Mouse (Mus musculus): ENCODE data around the gene Synpr.
A peak's percentile ranks its signal among the peaks of the same experiment; 100 is the strongest.
"Not testable (repeated sequence)": the region's sequence is repeated elsewhere in the genome, so short reads cannot be mapped to it uniquely, and the experiment has no call there.

The Synpr gene

DNA sequence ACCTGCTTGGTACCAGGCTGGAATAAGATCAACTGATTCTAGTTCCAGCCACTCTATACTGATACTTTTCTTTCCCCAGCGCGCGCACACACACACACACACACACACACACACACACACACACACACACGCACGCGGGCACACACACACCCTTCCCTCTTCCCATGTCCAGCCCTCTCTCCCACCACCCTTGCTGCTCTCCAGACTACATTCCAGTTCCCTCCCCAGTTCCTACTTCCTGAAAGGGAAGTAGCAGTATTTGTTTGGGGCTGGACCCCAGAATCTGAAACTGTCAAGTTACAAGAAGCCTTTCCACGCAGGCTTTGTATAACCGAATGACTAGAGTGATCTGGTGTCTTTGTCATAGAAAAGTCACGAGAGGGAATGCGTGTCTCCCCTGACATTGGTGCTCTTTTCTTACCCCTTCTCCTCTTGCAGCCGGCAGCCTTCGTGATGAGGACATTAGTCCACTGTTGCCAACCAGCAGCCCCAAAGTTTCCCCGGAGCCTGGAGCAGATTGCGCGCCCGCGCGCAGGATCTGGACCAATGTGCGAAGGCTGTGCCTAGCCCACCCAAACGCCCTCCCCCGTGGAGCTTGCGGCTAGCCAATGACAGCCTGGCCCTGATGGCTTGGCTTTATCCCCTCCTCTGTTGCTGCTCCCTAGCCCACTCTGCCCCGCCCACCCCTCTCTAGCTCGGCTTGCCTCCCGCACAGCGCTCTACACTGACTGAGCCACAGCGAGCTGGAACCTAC lies at the start of gene Synpr:
Synpr (plus strand) TSS at position 690 of the 754 bp plus-strand sequence.
- peak; percentile 93 for ATAC-seq (ENCODE audit: low TSS enrichment)

GRCm38 (mm10) chr14:13236929-13237328 lies 47.7 kb upstream of the Synpr start:
- ATAC-seq (ENCODE audit: low TSS enrichment) = peak; percentile 38; the same call in 1 of the 2 replicates

- no peak for ATAC-seq (ENCODE audit: low TSS enrichment)
These were observed 37.1 kb upstream of the Synpr start for GRCm38 (mm10) chr14:13247431-13247830.

DNA sequence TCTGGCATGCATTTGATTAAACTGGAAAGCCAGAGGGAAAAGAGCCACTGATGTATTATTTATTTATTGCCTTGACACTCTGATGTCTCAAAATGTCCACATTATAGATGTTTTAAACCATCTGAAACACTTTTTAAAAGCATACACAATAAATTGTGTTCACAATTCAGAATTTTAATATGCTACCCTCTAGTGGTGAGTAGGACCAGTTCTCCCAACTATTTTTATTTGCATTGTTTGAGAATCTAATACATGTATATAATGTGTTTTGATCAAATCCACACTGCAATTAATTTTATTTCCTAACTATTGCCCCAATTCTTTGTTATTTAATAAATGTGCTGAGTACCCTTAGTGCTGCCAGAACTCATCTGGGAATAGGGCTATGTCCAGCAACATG lies 35.2 kb upstream of the Synpr start:
- ATAC-seq (ENCODE audit: low TSS enrichment) = no peak

GRCm38 (mm10) chr14:13252594-13252993 lies 32.0 kb upstream of the Synpr start:
- no peak for ATAC-seq (ENCODE audit: low TSS enrichment)

- not testable (repeated sequence) for ATAC-seq (ENCODE audit: low TSS enrichment)
These were observed 29.8 kb upstream of the Synpr start for GRCm38 (mm10) chr14:13254741-13255140.

GRCm38 (mm10) chr14:13262406-13262805 lies 22.2 kb upstream of the Synpr start:
- ATAC-seq (ENCODE audit: low TSS enrichment) = peak; percentile 65

DNA sequence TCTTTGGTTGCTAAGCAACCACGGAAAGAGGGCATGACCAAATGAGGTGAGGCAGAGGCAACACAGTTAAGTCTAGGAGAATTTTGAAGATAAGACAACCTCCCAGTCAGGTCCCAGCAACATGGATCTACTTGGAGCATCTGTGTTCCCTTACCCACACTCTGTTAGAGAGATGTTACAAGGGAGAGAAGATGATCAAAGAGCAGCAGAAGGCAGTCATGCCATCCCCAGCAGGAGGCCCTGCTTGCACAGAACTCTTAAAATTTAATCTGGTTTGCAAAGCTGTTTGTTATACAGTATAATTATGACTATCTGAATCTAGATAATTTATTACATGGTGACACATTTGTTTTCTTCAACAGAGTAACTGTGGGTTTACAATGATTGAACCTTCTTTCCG lies 18.2 kb upstream of the Synpr start:
- ATAC-seq (ENCODE audit: low TSS enrichment) = no peak

DNA sequence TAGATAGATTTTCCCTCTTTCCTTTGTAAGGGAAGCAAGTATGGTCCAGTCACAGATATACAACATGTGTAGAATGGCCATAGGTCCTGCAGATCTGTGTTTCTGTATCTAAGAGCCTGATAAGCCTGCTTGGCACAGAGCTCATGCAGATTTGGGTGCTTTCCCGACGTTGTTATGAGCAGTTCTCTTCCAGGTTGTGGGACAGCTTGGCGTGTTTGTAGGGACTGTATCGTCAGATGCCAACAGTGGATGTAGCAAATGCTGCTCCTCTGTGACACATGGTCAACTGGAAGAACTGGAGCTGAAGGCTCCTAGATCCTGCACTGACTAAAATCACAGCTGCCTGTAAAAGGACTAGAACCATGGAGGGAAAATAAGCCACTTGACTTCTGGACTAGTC lies 17.4 kb upstream of the Synpr start:
- ATAC-seq (ENCODE audit: low TSS enrichment) = no peak

DNA sequence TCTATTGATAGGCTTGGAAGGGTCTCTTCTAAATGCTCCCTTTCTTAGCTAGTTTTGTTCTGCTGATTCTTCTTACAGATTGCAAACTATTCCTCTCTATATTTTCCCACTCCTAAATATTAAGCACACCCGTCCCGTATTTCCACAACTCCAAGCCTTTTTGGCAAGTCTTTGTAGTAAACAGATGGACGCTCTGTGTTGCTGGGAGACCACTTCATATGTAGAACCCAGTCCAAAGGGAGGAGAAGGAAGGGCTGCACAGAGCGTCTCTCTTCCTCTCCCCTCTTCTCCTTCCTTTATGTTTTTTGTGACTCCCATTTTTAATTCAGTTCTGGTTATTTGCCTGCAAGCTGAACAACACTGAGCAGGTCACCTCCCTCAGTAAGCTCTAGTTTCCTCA lies 1.4 kb upstream of the Synpr start:
- no peak for ATAC-seq (ENCODE audit: low TSS enrichment)

DNA sequence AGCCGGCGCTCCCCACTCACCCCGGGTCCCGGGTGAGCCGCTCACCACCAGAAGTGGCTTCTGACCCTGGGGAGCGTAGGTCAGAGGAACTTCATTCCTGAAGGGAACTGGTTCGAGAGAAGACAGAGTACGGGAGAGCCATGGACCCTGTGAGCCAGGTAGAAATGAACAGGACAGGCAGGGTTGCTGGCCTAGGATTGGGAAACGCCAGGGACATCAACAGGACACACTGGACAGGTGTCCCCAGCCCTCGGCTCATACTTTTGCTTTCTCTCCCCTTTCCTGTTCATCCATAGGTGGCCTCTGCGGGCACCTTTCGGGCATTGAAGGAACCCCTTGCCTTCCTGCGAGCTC lies 242 bp downstream of the Synpr start:
- peak; percentile 13; the same call in 1 of the 2 replicates for ATAC-seq (ENCODE audit: low TSS enrichment)

DNA sequence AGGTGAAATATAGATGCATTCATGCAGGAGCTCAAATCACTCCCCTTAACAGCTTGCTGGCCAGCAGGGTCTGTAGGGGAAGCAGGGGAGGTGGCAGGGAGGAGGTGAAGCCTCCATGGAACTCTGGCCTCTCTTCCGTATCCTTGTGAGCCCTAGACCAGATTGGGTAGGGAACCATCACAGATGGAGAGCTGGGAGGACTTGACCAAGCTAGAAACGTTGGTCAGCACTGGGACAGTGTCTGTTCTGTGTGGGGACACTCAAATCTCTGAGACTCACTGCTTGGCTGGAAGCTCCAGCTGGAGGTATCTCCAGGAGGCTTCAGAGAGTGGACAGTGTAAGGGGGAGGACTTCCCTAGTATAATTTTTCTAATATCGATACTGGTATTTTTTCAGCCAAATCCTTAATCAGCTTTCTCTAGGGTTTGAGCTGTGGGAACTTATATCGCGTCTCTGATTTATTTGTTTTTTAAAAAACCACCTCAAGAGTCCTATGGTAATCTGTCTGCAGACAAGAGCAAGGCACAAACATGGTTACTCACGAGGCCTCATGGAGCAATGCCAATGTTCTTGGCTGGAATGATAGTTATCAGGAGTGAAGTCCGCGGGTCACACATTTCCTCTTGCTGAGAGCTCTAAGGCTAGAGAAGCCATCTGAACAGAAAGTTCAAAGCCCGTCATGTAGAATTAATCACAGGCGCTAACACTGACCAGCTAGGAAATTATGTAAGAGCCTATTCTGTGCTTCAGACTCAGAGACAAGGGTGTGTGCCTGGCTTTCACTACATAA lies 956 bp downstream of the Synpr start:
- no peak for ATAC-seq (ENCODE audit: low TSS enrichment)

- ATAC-seq (ENCODE audit: low TSS enrichment) = no peak
These were observed 9.6 kb downstream of the Synpr start for GRCm38 (mm10) chr14:13294200-13294599.

DNA sequence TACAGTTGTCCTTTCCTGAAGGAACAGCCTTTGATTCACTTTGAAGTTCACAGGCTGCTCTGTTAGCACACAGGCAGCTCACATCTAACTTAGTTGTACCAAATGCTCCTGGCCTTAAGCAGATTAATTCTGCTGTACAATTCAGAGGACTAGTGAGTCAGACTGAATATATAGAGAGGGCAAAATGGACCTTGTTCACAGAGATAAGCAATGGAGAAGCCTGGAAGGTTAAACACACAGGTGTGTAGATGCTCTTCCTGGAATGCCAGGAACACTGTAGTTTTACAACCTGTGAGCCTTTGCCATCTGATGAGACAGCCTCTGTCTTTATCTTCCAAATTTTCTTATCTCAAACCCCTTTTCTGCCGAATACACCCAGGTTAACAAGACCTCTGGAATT lies 29.7 kb downstream of the Synpr start:
- ATAC-seq (ENCODE audit: low TSS enrichment) = no peak

GRCm38 (mm10) chr14:13328461-13328860 lies 43.9 kb downstream of the Synpr start:
- no peak for ATAC-seq (ENCODE audit: low TSS enrichment)

DNA sequence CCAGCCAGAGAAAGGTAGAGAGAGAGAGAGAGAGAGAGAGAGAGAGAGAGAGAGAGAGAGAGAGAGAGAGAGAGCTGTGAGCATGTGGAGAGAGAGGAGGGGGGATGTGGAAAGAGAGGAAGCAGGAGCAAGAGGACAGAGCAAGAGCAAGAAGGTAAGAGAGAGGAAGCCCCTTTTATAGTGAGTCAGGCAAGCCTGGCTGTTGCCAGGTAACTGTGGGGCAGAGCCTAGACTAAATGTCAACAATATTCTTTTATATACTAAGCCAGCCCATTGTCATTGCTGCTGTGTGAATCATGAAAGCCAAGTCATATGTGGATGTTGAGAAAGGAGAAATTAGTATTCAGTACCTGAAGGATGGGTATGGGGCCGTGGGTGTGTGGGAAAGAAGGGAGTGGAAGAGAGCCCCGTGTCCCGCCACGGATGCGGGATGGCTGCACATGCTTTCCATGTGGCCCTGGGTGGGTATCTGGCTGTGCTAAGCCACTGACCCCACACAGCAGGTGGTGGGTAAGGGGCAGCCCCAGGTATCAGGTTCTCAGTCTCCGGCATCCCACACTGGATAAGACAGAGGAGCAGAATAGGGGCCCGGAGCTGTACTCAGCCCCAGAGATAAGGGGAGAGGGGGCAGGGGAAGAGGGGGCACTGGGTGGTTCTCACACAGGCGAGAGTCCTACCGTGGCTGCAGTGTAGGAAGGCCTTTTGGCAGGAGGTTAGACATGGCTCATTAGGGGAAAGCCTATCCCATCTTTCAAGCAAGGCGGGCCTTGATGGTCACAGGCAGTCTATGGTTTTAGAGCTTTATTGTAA lies 48.1 kb downstream of the Synpr start:
- no peak for ATAC-seq (ENCODE audit: low TSS enrichment)

DNA sequence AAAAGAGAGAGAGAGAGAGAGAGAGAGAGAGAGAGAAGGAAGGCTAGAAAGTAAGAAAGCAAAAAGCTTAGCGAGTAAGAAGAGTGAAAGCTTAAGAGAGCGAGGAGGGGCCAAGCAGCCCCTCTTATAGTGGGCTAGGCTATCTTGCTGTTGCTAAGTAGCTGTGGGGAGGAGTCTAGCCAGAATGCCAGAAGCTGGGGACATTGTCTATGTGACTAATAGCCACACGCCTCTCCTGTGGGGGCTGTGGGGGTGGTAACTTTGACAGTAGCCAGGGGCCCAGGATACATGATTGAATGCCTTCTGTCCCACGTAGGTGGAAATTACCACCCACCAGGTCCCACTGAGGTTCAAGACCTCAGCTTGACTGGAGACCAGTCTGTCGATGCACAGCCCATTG lies 48.8 kb downstream of the Synpr start:
- no peak for ATAC-seq (ENCODE audit: low TSS enrichment)

GRCm38 (mm10) chr14:13336162-13336561 lies 51.6 kb downstream of the Synpr start:
- peak; percentile 89 for ATAC-seq (ENCODE audit: low TSS enrichment)

DNA sequence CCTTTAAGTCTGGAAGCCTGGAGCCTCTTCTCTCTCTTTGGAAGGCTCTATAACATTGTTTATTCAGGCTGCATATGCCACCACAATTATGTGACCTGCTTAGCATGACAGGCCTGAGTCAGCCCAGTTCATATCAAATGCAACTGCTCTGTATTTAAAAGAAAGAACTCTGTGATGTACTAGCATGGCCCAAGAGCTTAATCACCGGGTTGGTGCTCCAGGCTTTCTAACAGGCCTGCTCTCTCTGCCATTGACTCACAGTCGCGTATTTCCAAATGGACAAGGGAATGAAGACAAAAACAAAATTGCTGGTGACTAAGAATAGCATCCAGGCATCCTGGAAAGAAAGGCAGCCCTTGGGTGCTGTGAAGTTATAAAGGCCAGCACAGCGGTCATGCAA lies 56.1 kb downstream of the Synpr start:
- no peak for ATAC-seq (ENCODE audit: low TSS enrichment)

DNA sequence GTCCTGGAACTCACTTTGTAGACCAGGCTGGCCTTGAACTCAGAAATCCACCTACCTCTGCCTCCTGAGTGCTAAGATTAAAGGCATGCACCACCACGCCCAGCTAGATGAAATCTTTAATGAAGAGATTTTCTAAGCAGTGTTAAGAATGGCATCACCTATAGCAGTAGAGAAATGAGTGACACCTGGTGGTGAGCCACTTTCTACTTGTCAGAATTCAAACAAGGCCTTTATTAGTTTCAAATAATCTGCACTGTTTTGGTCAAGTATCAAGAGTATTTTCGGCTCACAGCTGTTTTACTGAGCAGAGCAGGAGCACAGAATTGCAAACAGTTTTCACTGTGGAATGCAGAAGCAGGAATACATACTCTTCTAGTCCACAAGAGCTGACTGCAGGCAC lies 59.7 kb downstream of the Synpr start:
- ATAC-seq (ENCODE audit: low TSS enrichment) = no peak

DNA sequence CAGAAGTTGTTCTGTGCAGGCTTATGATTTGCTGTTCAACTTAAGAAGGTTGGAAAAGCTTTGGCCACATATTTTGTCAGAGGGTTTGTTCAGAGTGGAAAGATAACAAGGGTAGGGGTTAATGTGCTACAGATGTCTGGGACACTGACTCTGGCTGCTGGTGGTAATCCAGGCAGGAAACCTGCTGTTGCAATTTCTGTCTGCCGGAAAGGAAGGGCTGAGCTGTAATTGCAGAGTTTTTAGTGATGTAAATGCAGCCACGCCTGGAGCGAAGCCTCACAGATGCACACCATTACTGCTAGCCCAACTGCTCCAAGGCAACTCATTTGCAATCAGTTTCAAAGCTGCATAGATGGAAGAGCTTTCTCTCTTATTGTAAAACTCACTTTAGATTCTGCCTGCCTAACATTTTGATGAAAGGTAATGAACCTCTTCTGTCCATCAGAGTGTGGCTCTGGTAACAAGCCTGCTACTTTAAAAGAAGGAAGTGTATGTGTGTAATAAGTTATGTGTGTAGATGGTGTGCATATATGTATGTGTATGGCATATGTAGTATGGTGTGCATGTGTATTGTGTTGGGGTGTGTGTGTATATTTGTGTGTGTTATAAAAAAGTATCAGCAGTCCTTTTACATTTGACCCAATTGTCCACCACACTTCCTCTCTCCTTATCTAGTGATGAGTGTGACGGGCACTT lies 64.7 kb downstream of the Synpr start:
- peak; percentile 75 for ATAC-seq (ENCODE audit: low TSS enrichment)

- peak; percentile 59 for ATAC-seq (ENCODE audit: low TSS enrichment)
These were observed 69.6 kb downstream of the Synpr start for GRCm38 (mm10) chr14:13354154-13354553.
